Mouse (Mus musculus) myocyte (in vitro differentiated cells): ENCODE measurements at regions not wholly inside any gene's neighbourhood (a gene's known extent, or its start where the extent isn't known, plus 50 kb on each side); places are given as distances from the start of the nearest gene placed in this dataset.

Experiments used
- MYOD1 ChIP-seq, 3 experiments: IDR thresholded peaks; one replicate each; pipeline ENCODE4 v1.6.1; 2011; ENCODE audit warnings: control low read depth in 2 of 3, low read depth in 2 of 3, mild to moderate bottlenecking in 2 of 3, moderate library complexity in 1 of 3; ENCODE audit not compliant: insufficient read length in 2 of 3, control insufficient read depth in 1 of 3
- MYOG ChIP-seq, 3 experiments: IDR thresholded peaks; one replicate each; pipeline ENCODE4 v1.6.1; 2011; ENCODE audit warnings: control low read depth in 2 of 3, low read depth in 2 of 3, mild to moderate bottlenecking in 2 of 3; ENCODE audit not compliant: insufficient read length in 2 of 3, control insufficient read depth in 1 of 3, insufficient read depth in 1 of 3
- POLR2A ChIP-seq: IDR thresholded peaks from one replicate; pipeline ENCODE4 v1.6.1; 2011; ENCODE audit warnings: low read depth, mild to moderate bottlenecking, control low read depth, moderate library complexity; ENCODE audit not compliant: insufficient read length
- POLR2AphosphoS2 ChIP-seq: IDR thresholded peaks from one replicate; pipeline ENCODE4 v1.6.1; 2011; ENCODE audit warnings: low read depth, control low read depth; ENCODE audit not compliant: insufficient read length
- REST ChIP-seq: IDR thresholded peaks from one replicate; pipeline ENCODE4 v1.6.1; 2011; ENCODE audit warnings: mild to moderate bottlenecking, control low read depth, moderate library complexity; ENCODE audit not compliant: insufficient read depth, insufficient read length
- TCF12 ChIP-seq: IDR thresholded peaks from one replicate; pipeline ENCODE4 v1.6.1; 2011; ENCODE audit warnings: mild to moderate bottlenecking, control low read depth; ENCODE audit not compliant: poor library complexity, insufficient read depth, severe bottlenecking
- USF1 ChIP-seq: IDR thresholded peaks from one replicate; pipeline ENCODE4 v1.6.1; 2011; ENCODE audit warnings: low read depth, mild to moderate bottlenecking, control low read depth, moderate library complexity

GRCm38 (mm10) chr11:12843631-12844423 is 379.1 kb upstream of the Cobl start:
- TF ChIP-seq MYOD1 (IDR thresholded peaks at IDR 0.05; ENCODE audit: control insufficient read depth in 1 of 3, insufficient read length in 2 of 3, low read depth in 2 of 3) = no peak
- no peak for TF ChIP-seq POLR2A
- TF ChIP-seq POLR2AphosphoS2 = no peak
- TF ChIP-seq TCF12 = no peak
- TF ChIP-seq MYOG (IDR thresholded peaks at IDR 0.05; ENCODE audit: control insufficient read depth in 1 of 3, insufficient read depth in 1 of 3, insufficient read length in 2 of 3, low read depth in 2 of 3) = no peak
- no peak for TF ChIP-seq USF1
- TF ChIP-seq REST = no peak
